9 mouse cellular contexts compared by ENCODE assay signal in genomic region chr1:33174646-33175435, GRCm38 (mm10).
DNase-seq lines count a peak whose midpoint lies in the region; ATAC-seq lines count a peak whose summit lies in the region.
"Had no signal": no experiment of that assay in that cellular context is flagged by ENCODE, and none has a peak within 500 bp of the region (broad histone marks: within the 10 kb centered on the region; RNA-seq: fewer than 3 reads in every experiment).

No protein-coding gene starts in this region.

- ATAC-seq in cerebellum, adult (ENCODE audit: insufficient number of reproducible peaks, low FRiP score, low TSS enrichment): peak; percentile 31; the same call in 1 of the 2 replicates
- ATAC-seq in hindbrain, embryonic 16.5 days: peak; percentile 91
- peak; percentile 67 for ATAC-seq in midbrain, embryonic 14.5 days (ENCODE audit: low FRiP score, low TSS enrichment)
- no peak for ATAC-seq in megakaryocyte progenitor cell, adult 5-6 weeks (replicated peaks; ENCODE audit: poor library complexity)

- no peak overlapping the region for H3K9ac ChIP-seq in hindbrain, embryonic 16.5 days (ENCODE audit: low read depth, low read length)
- H3K9ac ChIP-seq in midbrain, embryonic 14.5 days (replicated peaks; ENCODE audit: low read length): no peak overlapping the region

- DNase-seq in cerebellum, adult 11-12 months: no peak
- peak; percentile 12 for DNase-seq in adrenal gland, postnatal 10 days
- DNase-seq in midbrain, embryonic 14.5 days: peak; percentile 78
- no peak for DNase-seq in thymus, postnatal 14 days
- no peak for DNase-seq in thymus, postnatal 4 days

- H3K36me3 ChIP-seq in hindbrain, embryonic 16.5 days (ENCODE audit: control insufficient read depth, insufficient read depth, low read length): no peaks in the 10 kb centered on the region
- no peaks in the 10 kb centered on the region for H3K36me3 ChIP-seq in midbrain, embryonic 14.5 days (ENCODE audit: control insufficient read depth, insufficient read depth, low read length)

- H3K4me3 ChIP-seq in hindbrain, embryonic 16.5 days (ENCODE audit: low read length): no peak overlapping the region
- H3K4me3 ChIP-seq in midbrain, embryonic 14.5 days (replicated peaks; ENCODE audit: low read depth, low read length): no peak overlapping the region
- H3K4me3 ChIP-seq: megakaryocyte, embryonic 14.5 days had no signal

- H3K27ac ChIP-seq in hindbrain, embryonic 16.5 days (ENCODE audit: low read depth, low read length): peak overlapping the region; percentile 30
- H3K27ac ChIP-seq in midbrain, embryonic 14.5 days (replicated peaks; ENCODE audit: low read depth, low read length): peak overlapping the region; percentile 49; the same call in 1 of the 2 replicates

- no peaks in the 10 kb centered on the region for H3K9me3 ChIP-seq in hindbrain, embryonic 16.5 days (ENCODE audit: control insufficient read depth, low read length)
- H3K9me3 ChIP-seq in midbrain, embryonic 14.5 days (ENCODE audit: control insufficient read depth, low read length): no peaks in the 10 kb centered on the region

- 32% methylated on average over 10 of the region's 10 CpGs for WGBS in hindbrain, embryonic 16.5 days
- 60% methylated on average over 10 of the region's 10 CpGs for WGBS in midbrain, embryonic 14.5 days

- peak overlapping the region; percentile 27; the same call in 1 of the 2 replicates for H3K4me2 ChIP-seq in hindbrain, embryonic 16.5 days (ENCODE audit: low read length)
- H3K4me2 ChIP-seq in midbrain, embryonic 14.5 days (ENCODE audit: low read length): no peak overlapping the region

- no peaks in the 10 kb centered on the region for H3K4me1 ChIP-seq in hindbrain, embryonic 16.5 days (ENCODE audit: control insufficient read depth, insufficient read depth, low read depth, low read length)
- H3K4me1 ChIP-seq in midbrain, embryonic 14.5 days (ENCODE audit: control insufficient read depth, insufficient read depth, low read length): peaks cover 3% of the 10 kb centered on the region; the same call in 1 of the 2 replicates
- H3K4me1 ChIP-seq: megakaryocyte, embryonic 14.5 days had no signal

- no peaks in the 10 kb centered on the region for H3K27me3 ChIP-seq in hindbrain, embryonic 16.5 days (replicated peaks; ENCODE audit: control insufficient read depth, insufficient read depth, low read length)
- no peaks in the 10 kb centered on the region for H3K27me3 ChIP-seq in midbrain, embryonic 14.5 days (ENCODE audit: control insufficient read depth, insufficient read depth, low read length)
- H3K27me3 ChIP-seq: megakaryocyte, embryonic 14.5 days had no signal

Comparison
In these comparisons a context has a peak if more than half of its experiments do, and no peak if none do; other contexts are left out.
1. DNase-seq: peak in adrenal gland, postnatal 10 days (single experiment) and midbrain, embryonic 14.5 days (single experiment); none in cerebellum, adult 11-12 months (single experiment), thymus, postnatal 14 days (single experiment) and thymus, postnatal 4 days (single experiment).